In the genomic region with DNA sequence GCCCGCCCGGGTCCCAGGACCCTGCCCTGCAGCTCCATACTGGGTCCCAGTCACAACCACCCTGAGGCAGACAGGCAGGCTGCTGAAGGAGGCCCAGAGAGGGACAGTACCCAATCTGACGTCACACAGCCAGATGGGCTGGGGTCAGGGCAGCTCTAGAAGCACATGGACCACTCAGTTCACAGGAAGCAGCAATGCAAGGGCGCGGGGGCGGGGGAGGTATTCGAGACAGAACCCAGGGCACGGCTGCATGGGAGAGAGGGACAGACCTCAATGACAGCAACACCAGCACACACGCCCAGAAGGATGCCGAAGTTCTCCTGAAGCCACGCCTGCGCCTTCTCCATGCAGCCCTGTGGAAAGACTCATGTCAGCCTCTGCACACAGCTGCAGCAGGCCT, we compare ENCODE assay signal across 19 mouse cellular contexts. TPM values are rescaled to one million over a fixed set of nuclear protein-coding genes. Genes with fewer than 3 reads are reported as not detected.
A peak's percentile ranks its signal among the peaks of the same experiment; 100 is the strongest.
DNase-seq lines count a peak whose midpoint lies in the region; ATAC-seq and TF ChIP-seq lines count a peak whose summit lies in the region.
"Had no signal": no experiment of that assay in that cellular context is flagged by ENCODE, and none has a peak within 500 bp of the region (broad histone marks: within the 10 kb centered on the region; RNA-seq: fewer than 3 reads in every experiment).

No protein-coding gene starts in this region.

- no peak for TF ChIP-seq CTCF in stomach, postnatal 0 days (IDR thresholded peaks at IDR 0.05; ENCODE audit: low read depth)

- H3K4me2 ChIP-seq in embryonic facial prominence, embryonic 12.5 days (replicated peaks), result no peak overlapping the region
- no peak overlapping the region for H3K4me2 ChIP-seq in stomach, embryonic 14.5 days (replicated peaks; ENCODE audit: low read depth, low read length)
- H3K4me2 ChIP-seq in stomach, postnatal 0 days (replicated peaks; ENCODE audit: low read depth), result no peak overlapping the region
- no peak overlapping the region for H3K4me2 ChIP-seq in embryonic facial prominence, embryonic 15.5 days (replicated peaks)
- H3K4me2 ChIP-seq: heart, embryonic 11.5 days; midbrain, embryonic 11.5 days had no signal

- no peaks in the 10 kb centered on the region for H3K27me3 ChIP-seq in embryonic facial prominence, embryonic 12.5 days
- peaks cover 40% of the 10 kb centered on the region for H3K27me3 ChIP-seq in embryonic facial prominence, embryonic 10.5 days (replicated peaks; ENCODE audit: low read depth, poor library complexity, severe bottlenecking)
- no peaks in the 10 kb centered on the region for H3K27me3 ChIP-seq in stomach, embryonic 14.5 days (ENCODE audit: control insufficient read depth, insufficient read depth, low read length)
- H3K27me3 ChIP-seq in stomach, postnatal 0 days (ENCODE audit: control insufficient read depth, insufficient read depth, low read length), result no peaks in the 10 kb centered on the region
- no peaks in the 10 kb centered on the region for H3K27me3 ChIP-seq in embryonic facial prominence, embryonic 15.5 days

- H3K27ac ChIP-seq in embryonic facial prominence, embryonic 12.5 days, result no peak overlapping the region
- no peak overlapping the region; the same call in 1 of the 2 replicates for H3K27ac ChIP-seq in embryonic facial prominence, embryonic 10.5 days (replicated peaks)
- no peak overlapping the region for H3K27ac ChIP-seq in stomach, embryonic 14.5 days (ENCODE audit: low read length)
- H3K27ac ChIP-seq in stomach, postnatal 0 days (replicated peaks), result no peak overlapping the region
- H3K27ac ChIP-seq in embryonic facial prominence, embryonic 15.5 days (replicated peaks), result no peak overlapping the region

- H3K9me3 ChIP-seq in embryonic facial prominence, embryonic 12.5 days, result no peaks in the 10 kb centered on the region
- no peaks in the 10 kb centered on the region for H3K9me3 ChIP-seq in embryonic facial prominence, embryonic 10.5 days
- H3K9me3 ChIP-seq in stomach, embryonic 14.5 days (ENCODE audit: control insufficient read depth, low read depth, low read length), result no peaks in the 10 kb centered on the region
- H3K9me3 ChIP-seq in stomach, postnatal 0 days (ENCODE audit: control insufficient read depth, low read length), result no peaks in the 10 kb centered on the region
- no peaks in the 10 kb centered on the region for H3K9me3 ChIP-seq in embryonic facial prominence, embryonic 15.5 days (replicated peaks)

- no peaks in the 10 kb centered on the region for H3K36me3 ChIP-seq in embryonic facial prominence, embryonic 12.5 days
- no peaks in the 10 kb centered on the region for H3K36me3 ChIP-seq in embryonic facial prominence, embryonic 10.5 days (replicated peaks)
- no peaks in the 10 kb centered on the region for H3K36me3 ChIP-seq in stomach, embryonic 14.5 days (ENCODE audit: control insufficient read depth, insufficient read depth, low read length)
- H3K36me3 ChIP-seq in stomach, postnatal 0 days (ENCODE audit: control insufficient read depth, insufficient read depth, low read length), result no peaks in the 10 kb centered on the region
- no peaks in the 10 kb centered on the region for H3K36me3 ChIP-seq in embryonic facial prominence, embryonic 15.5 days

- WGBS in embryonic facial prominence, embryonic 12.5 days, result 75% methylated on average over 12 of the region's 12 CpGs
- WGBS in embryonic facial prominence, embryonic 10.5 days, result 79% methylated on average over 12 of the region's 12 CpGs
- WGBS in stomach, embryonic 14.5 days, result 81% methylated on average over 12 of the region's 12 CpGs
- WGBS in stomach, postnatal 0 days, result 89% methylated on average over 12 of the region's 12 CpGs
- 78% methylated on average over 12 of the region's 12 CpGs for WGBS in embryonic facial prominence, embryonic 15.5 days

- intact Hi-C loops in left cerebral cortex, postnatal 36 days (cut with DNase I), result loop anchor here (5.0 kb wide), 2 partner anchors 88 to 353 kb away; a partner anchor contains a TSS

- DNase-seq in embryonic facial prominence, embryonic 10.5 days (ENCODE audit: low spot score), result no peak
- DNase-seq in stomach, postnatal 0 days (ENCODE audit: low spot score), result no peak
- DNase-seq in left cerebral cortex, postnatal 36 days (ENCODE audit: low spot score in 2 of 2), result no peak
- no peak for DNase-seq in lung, postnatal 10 days
- DNase-seq: adrenal gland, postnatal 10 days; cerebellum, adult 18-20 months; forebrain, postnatal 0 days; gastrocnemius, postnatal 14 days; heart, adult 11 months; kidney, adult 2 months; left cerebral cortex, postnatal 4 days; liver, postnatal 0 days; thymus, postnatal 36 days had no signal

- TF ChIP-seq EP300 in stomach, postnatal 0 days (optimal IDR thresholded peaks at IDR 0.05), result no peak

- H3K9ac ChIP-seq in embryonic facial prominence, embryonic 12.5 days, result 0 out of 2 replicates have a peak overlapping the region, but pooled peaks have one; percentile 10
- H3K9ac ChIP-seq in stomach, embryonic 14.5 days (replicated peaks; ENCODE audit: low read depth, low read length), result no peak overlapping the region
- no peak overlapping the region for H3K9ac ChIP-seq in stomach, postnatal 0 days (ENCODE audit: low read length)
- H3K9ac ChIP-seq in embryonic facial prominence, embryonic 15.5 days, result no peak overlapping the region
- H3K9ac ChIP-seq: forebrain, postnatal 0 days; liver, postnatal 0 days had no signal

- ATAC-seq in embryonic facial prominence, embryonic 12.5 days (ENCODE audit: insufficient number of reproducible peaks, insufficient read depth, low FRiP score, low TSS enrichment), result no peak
- ATAC-seq in stomach, embryonic 14.5 days (ENCODE audit: insufficient number of reproducible peaks, insufficient read depth, low FRiP score, low read depth), result 0 out of 2 replicates have a peak, but pooled peaks have one; percentile 8
- no peak for ATAC-seq in stomach, postnatal 0 days (ENCODE audit: low FRiP score, low TSS enrichment)
- ATAC-seq in embryonic facial prominence, embryonic 15.5 days (ENCODE audit: insufficient number of reproducible peaks, low FRiP score, low TSS enrichment, low read depth), result 0 out of 2 replicates have a peak, but pooled peaks have one; percentile 18
- ATAC-seq: forebrain, postnatal 0 days; liver, postnatal 0 days; lung, postnatal 0 days had no signal

- H3K4me3 ChIP-seq in embryonic facial prominence, embryonic 12.5 days, result no peak overlapping the region
- no peak overlapping the region for H3K4me3 ChIP-seq in embryonic facial prominence, embryonic 10.5 days
- H3K4me3 ChIP-seq in stomach, embryonic 14.5 days (ENCODE audit: low read depth, low read length), result no peak overlapping the region
- no peak overlapping the region for H3K4me3 ChIP-seq in stomach, postnatal 0 days (ENCODE audit: low read depth, low read length)
- no peak overlapping the region for H3K4me3 ChIP-seq in embryonic facial prominence, embryonic 15.5 days (replicated peaks)

- H3K4me1 ChIP-seq in embryonic facial prominence, embryonic 12.5 days, result peaks cover 9% of the 10 kb centered on the region
- peaks cover 25% of the 10 kb centered on the region for H3K4me1 ChIP-seq in embryonic facial prominence, embryonic 10.5 days
- no peaks in the 10 kb centered on the region for H3K4me1 ChIP-seq in stomach, embryonic 14.5 days (ENCODE audit: control insufficient read depth, insufficient read depth, low read length)
- no peaks in the 10 kb centered on the region for H3K4me1 ChIP-seq in stomach, postnatal 0 days (replicated peaks; ENCODE audit: control insufficient read depth, insufficient read depth)
- H3K4me1 ChIP-seq in embryonic facial prominence, embryonic 15.5 days, result peaks cover 12% of the 10 kb centered on the region

RNA-seq across cellular contexts. Expression of a gene that starts 43.0 kb away (rescaled TPM):
- 24.6 and 25.0 TPM in 2 replicates for polyA plus RNA-seq in embryonic facial prominence, embryonic 12.5 days (2016; fragmentation: Nextera tagmentation; extraction: Ambion mirVana)
- polyA plus RNA-seq in embryonic facial prominence, embryonic 10.5 days (2016; fragmentation: Nextera tagmentation; extraction: Ambion mirVana), result 5.2 and 7.3 TPM in 2 replicates
- polyA plus RNA-seq in stomach, embryonic 14.5 days (2014; fragmentation: Nextera tagmentation; extraction: Ambion mirVana), result 45.3 and 48.9 TPM in 2 replicates
- 93.5 and 105 TPM in 2 replicates for polyA plus RNA-seq in stomach, postnatal 0 days (2015; fragmentation: Nextera tagmentation; extraction: Ambion mirVana)
- polyA plus RNA-seq in embryonic facial prominence, embryonic 15.5 days (2015; fragmentation: Nextera tagmentation; extraction: Ambion mirVana), result 84.0 and 86.6 TPM in 2 replicates
- total RNA-seq in left cerebral cortex, postnatal 36 days (2021), result 10 to 100 TPM; 16.7 to 19.4 TPM

Comparison
In these comparisons a context has a peak if more than half of its experiments do, and no peak if none do; other contexts are left out.
1. ATAC-seq: peak in stomach, embryonic 14.5 days (single experiment) and embryonic facial prominence, embryonic 15.5 days (single experiment); none in embryonic facial prominence, embryonic 12.5 days (single experiment) and stomach, postnatal 0 days (single experiment).